Mouse (Mus musculus): Measurements from ENCODE around the gene Zpr1.
A peak's percentile ranks its signal among the peaks of the same experiment; 100 is the strongest.

Zpr1 gene

GRCm38 (mm10) chr9:46272677-46273454 is at the start of gene Zpr1:
Zpr1 (plus strand) TSS chr9:46273064.
- DNase-seq, result peak; percentile 90 to 93

- DNase-seq, result no peak
Measured at GRCm38 (mm10) chr9:46223090-46223489, 49.8 kb upstream of the Zpr1 start.

GRCm38 (mm10) chr9:46224101-46224500 is 48.8 kb upstream of the Zpr1 start:
- no peak for DNase-seq

- DNase-seq, result no peak
Measured at GRCm38 (mm10) chr9:46224945-46225660, 47.8 kb upstream of the Zpr1 start.

- DNase-seq, result no peak
Measured at GRCm38 (mm10) chr9:46227064-46227614, 45.7 kb upstream of the Zpr1 start.

- DNase-seq, result no peak
Measured at GRCm38 (mm10) chr9:46228491-46228890, 44.4 kb upstream of the Zpr1 start, which contains the start of gene Apoa1. Apoa1 (plus strand) TSS chr9:46228580.

GRCm38 (mm10) chr9:46229573-46230449 is 43.1 kb upstream of the Zpr1 start:
- DNase-seq, result peak; percentile 90 to 94

- DNase-seq, result no peak
Measured at GRCm38 (mm10) chr9:46230450-46230975, 42.4 kb upstream of the Zpr1 start.

- peak in 1 of 2 experiments; percentile 40 for DNase-seq
Measured at GRCm38 (mm10) chr9:46235196-46235595, 37.7 kb upstream of the Zpr1 start.

GRCm38 (mm10) chr9:46235596-46235648 is 37.4 kb upstream of the Zpr1 start, which contains the start of gene Apoc3:
Apoc3 (minus strand) TSS chr9:46235636.
- no peak for DNase-seq

GRCm38 (mm10) chr9:46235649-46236048 is 37.2 kb upstream of the Zpr1 start:
- no peak for DNase-seq

- no peak for DNase-seq
Measured at GRCm38 (mm10) chr9:46238850-46239249, 34.0 kb upstream of the Zpr1 start.

GRCm38 (mm10) chr9:46240526-46241153 is 32.2 kb upstream of the Zpr1 start, which contains the start of gene Apoa4:
Apoa4 (plus strand) TSS chr9:46240696.
- DNase-seq, result no peak

GRCm38 (mm10) chr9:46241818-46242217 is 31.0 kb upstream of the Zpr1 start:
- DNase-seq, result no peak

GRCm38 (mm10) chr9:46243122-46243521 is 29.7 kb upstream of the Zpr1 start:
- no peak for DNase-seq

GRCm38 (mm10) chr9:46243584-46243983 is 29.3 kb upstream of the Zpr1 start:
- no peak for DNase-seq

- peak; percentile 73 to 77 for DNase-seq
Measured at GRCm38 (mm10) chr9:46246752-46247324, 26.0 kb upstream of the Zpr1 start.

GRCm38 (mm10) chr9:46256177-46256576 is 16.7 kb upstream of the Zpr1 start:
- no peak for DNase-seq

GRCm38 (mm10) chr9:46256658-46257385 is 16.0 kb upstream of the Zpr1 start:
- DNase-seq, result no peak

- peak in 1 of 2 experiments; percentile 21 for DNase-seq
Measured at GRCm38 (mm10) chr9:46257546-46257945, 15.3 kb upstream of the Zpr1 start.

GRCm38 (mm10) chr9:46259111-46259510 is 13.8 kb upstream of the Zpr1 start:
- no peak for DNase-seq

Measured in kidney, postnatal 4 days (tissue).